Mouse (Mus musculus) thymus, adult 2 months (tissue): ENCODE results near the gene Cox18.

Experiments
- CTCF ChIP-seq: fragments of 200-500 bp; IDR thresholded peaks from 2 replicates; pipeline ENCODE4 v1.5.1; 2012; ENCODE audit warnings: mild to moderate bottlenecking, control low read depth, low read length, moderate library complexity, borderline replicate concordance; ENCODE audit not compliant: control insufficient read depth, poor library complexity, insufficient read depth; ENCODE audit errors: extremely low read depth
- POLR2A ChIP-seq: fragments of 200-500 bp; IDR thresholded peaks from 2 replicates; pipeline ENCODE4 v1.6.1; 2012; ENCODE audit warnings: mild to moderate bottlenecking, low read length, control low read depth, moderate library complexity; ENCODE audit not compliant: control insufficient read depth, poor library complexity, insufficient read depth; ENCODE audit errors: extremely low read depth

DNA sequence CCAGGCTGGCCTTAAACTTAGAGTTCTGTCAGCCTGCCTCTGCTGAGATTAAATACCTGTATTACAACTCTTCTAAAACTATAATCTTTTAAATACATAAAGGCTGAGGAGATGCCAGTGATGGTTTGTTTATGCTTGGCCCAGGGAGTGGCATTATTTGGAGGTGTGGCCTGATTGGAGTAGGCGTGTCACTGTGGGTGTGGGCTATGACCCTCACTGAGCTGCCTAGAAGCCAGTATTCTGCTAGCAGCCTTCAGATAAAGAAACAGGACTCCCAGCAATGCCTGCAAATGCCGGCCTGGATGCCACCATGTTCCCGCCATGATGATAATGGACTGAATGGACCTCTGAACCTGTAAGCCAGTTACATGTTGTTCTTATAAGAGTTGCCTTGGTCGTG, 22.8 kb upstream of the Cox18 start:
- TF ChIP-seq POLR2A (no peak), CTCF (no peak)
